Mouse (Mus musculus): ENCODE measurements around the gene Tlr8. TPM values are rescaled to one million over a fixed set of nuclear protein-coding genes. Genes with fewer than 3 reads are reported as not detected.

Gene Tlr8
- polyA plus RNA-seq, 1 experiment, result not detected

GRCm38 (mm10) chrX:167227138-167227537 lies 37.0 kb downstream of the Tlr8 start:
- Histone ChIP-seq H3K27me3 (ENCODE audit: control insufficient read depth, insufficient read depth, low read length, poor library complexity, severe bottlenecking) (no peaks in the 10 kb centered on the region), H3K4me1 (ENCODE audit: control insufficient read depth, insufficient read depth, low read length) (peaks cover 3% of the 10 kb centered on the region), H3K4me3 (ENCODE audit: low read depth, low read length) (peak overlapping the region; percentile 60), H3K9me3 (replicated peaks; ENCODE audit: control insufficient read depth, insufficient read depth, low read length, poor library complexity, severe bottlenecking) (no peaks in the 10 kb centered on the region), H3K27ac (ENCODE audit: insufficient read depth, low read length) (peak overlapping the region; percentile 78), H3K36me3 (ENCODE audit: control insufficient read depth, insufficient read depth, low read length, poor library complexity, severe bottlenecking) (no peaks in the 10 kb centered on the region), H3K9ac (ENCODE audit: low read depth, poor library complexity, severe bottlenecking) (peak overlapping the region; percentile 53; the same call in 1 of the 2 replicates)
- TF ChIP-seq POLR2A (IDR thresholded peaks at IDR 0.05; ENCODE audit: insufficient read depth, low read length), result no peak
- no peak for TF ChIP-seq CTCF (IDR thresholded peaks at IDR 0.05; ENCODE audit: low read depth, low read length)
- no peak for TF ChIP-seq EP300 (IDR thresholded peaks at IDR 0.05; ENCODE audit: insufficient read depth, low read depth, low read length)

GRCm38 (mm10) chrX:167226570-167226969 lies 37.6 kb downstream of the Tlr8 start:
- H3K9ac ChIP-seq (ENCODE audit: low read depth, poor library complexity, severe bottlenecking), result 0 out of 2 replicates have a peak overlapping the region, but pooled peaks have one; percentile 53
- TF ChIP-seq POLR2A (IDR thresholded peaks at IDR 0.05; ENCODE audit: insufficient read depth, low read length) (no peak), EP300 (IDR thresholded peaks at IDR 0.05; ENCODE audit: insufficient read depth, low read depth, low read length) (0 out of 2 replicates have a peak, but pooled peaks have one; percentile 49)
- no peak overlapping the region for H3K4me3 ChIP-seq (ENCODE audit: low read depth, low read length)
- no peaks in the 10 kb centered on the region for H3K27me3 ChIP-seq (ENCODE audit: control insufficient read depth, insufficient read depth, low read length, poor library complexity, severe bottlenecking)
- H3K36me3 ChIP-seq (ENCODE audit: control insufficient read depth, insufficient read depth, low read length, poor library complexity, severe bottlenecking), result no peaks in the 10 kb centered on the region
- peaks cover 3% of the 10 kb centered on the region for H3K4me1 ChIP-seq (ENCODE audit: control insufficient read depth, insufficient read depth, low read length)
- no peaks in the 10 kb centered on the region for H3K9me3 ChIP-seq (replicated peaks; ENCODE audit: control insufficient read depth, insufficient read depth, low read length, poor library complexity, severe bottlenecking)
- H3K27ac ChIP-seq (ENCODE audit: insufficient read depth, low read length), result peak overlapping the region; percentile 78

GRCm38 (mm10) chrX:167212707-167213106 lies 51.4 kb downstream of the Tlr8 start:
- H3K4me1 ChIP-seq (ENCODE audit: control insufficient read depth, insufficient read depth, low read length), result no peaks in the 10 kb centered on the region
- H3K9me3 ChIP-seq (replicated peaks; ENCODE audit: control insufficient read depth, insufficient read depth, low read length, poor library complexity, severe bottlenecking), result no peaks in the 10 kb centered on the region
- H3K9ac ChIP-seq (ENCODE audit: low read depth, poor library complexity, severe bottlenecking), result no peak overlapping the region; the same call in 1 of the 2 replicates
- TF ChIP-seq EP300 (IDR thresholded peaks at IDR 0.05; ENCODE audit: insufficient read depth, low read depth, low read length) (no peak), CTCF (IDR thresholded peaks at IDR 0.05; ENCODE audit: low read depth, low read length) (no peak), POLR2A (IDR thresholded peaks at IDR 0.05; ENCODE audit: insufficient read depth, low read length) (no peak)
- no peaks in the 10 kb centered on the region for H3K27me3 ChIP-seq (ENCODE audit: control insufficient read depth, insufficient read depth, low read length, poor library complexity, severe bottlenecking)
- H3K4me3 ChIP-seq (ENCODE audit: low read depth, low read length), result peak overlapping the region; percentile 52
- H3K36me3 ChIP-seq (ENCODE audit: control insufficient read depth, insufficient read depth, low read length, poor library complexity, severe bottlenecking), result no peaks in the 10 kb centered on the region
- H3K27ac ChIP-seq (ENCODE audit: insufficient read depth, low read length), result peak overlapping the region; percentile 59

- Histone ChIP-seq H3K36me3 (ENCODE audit: control insufficient read depth, insufficient read depth, low read length, poor library complexity, severe bottlenecking) (peaks cover 3% of the 10 kb centered on the region), H3K9ac (ENCODE audit: low read depth, poor library complexity, severe bottlenecking) (no peak overlapping the region), H3K4me1 (ENCODE audit: control insufficient read depth, insufficient read depth, low read length) (no peaks in the 10 kb centered on the region), H3K9me3 (replicated peaks; ENCODE audit: control insufficient read depth, insufficient read depth, low read length, poor library complexity, severe bottlenecking) (no peaks in the 10 kb centered on the region), H3K4me3 (ENCODE audit: low read depth, low read length) (no peak overlapping the region), H3K27me3 (ENCODE audit: control insufficient read depth, insufficient read depth, low read length, poor library complexity, severe bottlenecking) (no peaks in the 10 kb centered on the region), H3K27ac (ENCODE audit: insufficient read depth, low read length) (peak overlapping the region; percentile 21; the same call in 1 of the 2 replicates)
- no peak for TF ChIP-seq CTCF (IDR thresholded peaks at IDR 0.05; ENCODE audit: low read depth, low read length)
- TF ChIP-seq POLR2A (IDR thresholded peaks at IDR 0.05; ENCODE audit: insufficient read depth, low read length), result no peak
- TF ChIP-seq EP300 (IDR thresholded peaks at IDR 0.05; ENCODE audit: insufficient read depth, low read depth, low read length), result no peak
Observed at GRCm38 (mm10) chrX:167211871-167212555, 52.1 kb downstream of the Tlr8 start.

GRCm38 (mm10) chrX:167210319-167210728 lies 53.8 kb downstream of the Tlr8 start:
- no peak for TF ChIP-seq EP300 (IDR thresholded peaks at IDR 0.05; ENCODE audit: insufficient read depth, low read depth, low read length)
- no peak for TF ChIP-seq CTCF (IDR thresholded peaks at IDR 0.05; ENCODE audit: low read depth, low read length)
- TF ChIP-seq POLR2A (IDR thresholded peaks at IDR 0.05; ENCODE audit: insufficient read depth, low read length), result no peak
- Histone ChIP-seq H3K9ac (ENCODE audit: low read depth, poor library complexity, severe bottlenecking) (peak overlapping the region; percentile 94; the same call in 1 of the 2 replicates), H3K36me3 (ENCODE audit: control insufficient read depth, insufficient read depth, low read length, poor library complexity, severe bottlenecking) (peaks cover 7% of the 10 kb centered on the region), H3K4me1 (ENCODE audit: control insufficient read depth, insufficient read depth, low read length) (no peaks in the 10 kb centered on the region), H3K4me3 (ENCODE audit: low read depth, low read length) (no peak overlapping the region), H3K27me3 (ENCODE audit: control insufficient read depth, insufficient read depth, low read length, poor library complexity, severe bottlenecking) (no peaks in the 10 kb centered on the region), H3K27ac (ENCODE audit: insufficient read depth, low read length) (peak overlapping the region; percentile 54; the same call in 1 of the 2 replicates), H3K9me3 (replicated peaks; ENCODE audit: control insufficient read depth, insufficient read depth, low read length, poor library complexity, severe bottlenecking) (no peaks in the 10 kb centered on the region)

GRCm38 (mm10) chrX:167209828-167210227 lies 54.3 kb downstream of the Tlr8 start:
- Histone ChIP-seq H3K36me3 (ENCODE audit: control insufficient read depth, insufficient read depth, low read length, poor library complexity, severe bottlenecking) (peaks cover 7% of the 10 kb centered on the region), H3K4me3 (ENCODE audit: low read depth, low read length) (no peak overlapping the region), H3K4me1 (ENCODE audit: control insufficient read depth, insufficient read depth, low read length) (no peaks in the 10 kb centered on the region), H3K9ac (ENCODE audit: low read depth, poor library complexity, severe bottlenecking) (peak overlapping the region; percentile 94), H3K9me3 (replicated peaks; ENCODE audit: control insufficient read depth, insufficient read depth, low read length, poor library complexity, severe bottlenecking) (no peaks in the 10 kb centered on the region), H3K27me3 (ENCODE audit: control insufficient read depth, insufficient read depth, low read length, poor library complexity, severe bottlenecking) (no peaks in the 10 kb centered on the region), H3K27ac (ENCODE audit: insufficient read depth, low read length) (peak overlapping the region; percentile 81)
- TF ChIP-seq POLR2A (IDR thresholded peaks at IDR 0.05; ENCODE audit: insufficient read depth, low read length), result no peak
- no peak for TF ChIP-seq CTCF (IDR thresholded peaks at IDR 0.05; ENCODE audit: low read depth, low read length)
- no peak for TF ChIP-seq EP300 (IDR thresholded peaks at IDR 0.05; ENCODE audit: insufficient read depth, low read depth, low read length)

Measured in ES-Bruce4 (cell line).